Mouse (Mus musculus): ENCODE measurements around the gene Arnt2. TPM values are rescaled to one million over a fixed set of nuclear protein-coding genes. Genes with fewer than 3 reads are reported as not detected.

The Arnt2 gene
- polyA plus RNA-seq, 1 experiment from 2014 or later, result not detected

DNA sequence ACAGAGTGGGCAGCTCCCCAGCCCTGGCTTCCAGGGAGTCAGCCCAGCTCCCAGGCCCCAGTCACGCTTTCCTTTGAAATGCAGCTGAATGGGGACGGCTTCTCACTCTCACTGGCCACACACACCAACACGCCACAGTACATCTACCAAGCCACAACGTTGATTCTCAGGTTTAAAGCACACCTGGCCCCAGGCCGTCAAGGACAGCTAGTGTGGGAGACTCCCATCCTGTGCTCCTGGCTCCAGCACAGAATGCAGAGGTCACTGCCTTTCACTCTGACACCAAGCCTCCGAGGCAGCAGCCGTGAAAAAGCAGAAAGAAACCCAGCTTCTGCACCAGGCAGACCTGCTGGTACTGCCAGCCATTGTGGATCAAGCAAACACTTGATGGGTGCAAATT, 160.6 kb downstream of the Arnt2 start:
- ATAC-seq (no peak), DNase-seq (no peak)
- Histone ChIP-seq H3K27ac (ENCODE audit: low read depth) (no peak overlapping the region), H3K4me3 (ENCODE audit: low read depth, low read length) (no peak overlapping the region), H3K9ac (replicated peaks) (no peak overlapping the region), H3K4me1 (ENCODE audit: insufficient read depth) (no peaks in the 10 kb centered on the region), H3K27me3 (ENCODE audit: insufficient read depth, low read length) (no peaks in the 10 kb centered on the region), H3K9me3 (ENCODE audit: low read length) (no peaks in the 10 kb centered on the region), H3K36me3 (replicated peaks; ENCODE audit: insufficient read depth, low read length) (no peaks in the 10 kb centered on the region), H3K4me2 (ENCODE audit: low read depth, low read length) (no peak overlapping the region)
- WGBS (ENCODE audit: insufficient replicate concordance), result 50% methylated on average over 7 of the region's 7 CpGs
- TF ChIP-seq EP300 (IDR thresholded peaks at IDR 0.05; ENCODE audit: low read depth) (no peak), CTCF (IDR thresholded peaks at IDR 0.05; ENCODE audit: low read depth) (no peak)

DNA sequence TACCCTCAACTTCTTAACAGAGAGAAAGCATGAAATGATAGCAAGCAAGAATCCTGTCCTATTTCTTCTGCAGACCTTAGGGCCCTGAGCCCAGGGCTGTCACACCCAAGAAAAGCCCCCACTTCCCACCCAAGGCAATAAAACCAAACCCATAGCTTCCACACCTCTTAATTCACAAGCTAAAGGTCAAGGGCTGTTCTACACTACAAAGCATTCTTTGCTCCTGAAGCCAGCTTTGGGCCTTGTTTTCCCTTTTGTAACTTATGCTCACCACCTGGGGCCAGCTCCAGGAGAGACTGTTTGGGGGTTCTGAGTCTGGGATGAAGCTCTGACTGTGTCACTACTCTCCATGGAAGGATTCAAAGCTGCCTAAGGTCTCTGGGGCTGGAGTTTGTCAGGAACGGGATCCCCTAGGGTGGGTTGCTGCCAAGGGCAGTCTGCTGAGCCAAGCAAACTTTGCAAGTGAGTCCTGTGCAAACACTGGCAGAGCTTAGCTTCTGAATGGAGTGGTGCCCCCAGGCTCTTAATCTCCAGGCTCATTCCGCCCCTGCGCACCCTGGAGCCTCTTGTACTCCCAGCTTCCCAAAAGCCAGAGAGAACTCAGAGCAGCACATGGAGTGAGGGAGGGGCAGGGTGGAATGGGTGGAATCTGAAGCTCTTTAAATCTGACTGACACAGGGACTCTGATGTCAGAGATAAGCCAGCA, 161.9 kb downstream of the Arnt2 start:
- no peak overlapping the region for H3K27ac ChIP-seq (ENCODE audit: low read depth)
- no peaks in the 10 kb centered on the region for H3K9me3 ChIP-seq (ENCODE audit: low read length)
- no peaks in the 10 kb centered on the region for H3K4me1 ChIP-seq (ENCODE audit: insufficient read depth)
- no peaks in the 10 kb centered on the region for H3K36me3 ChIP-seq (replicated peaks; ENCODE audit: insufficient read depth, low read length)
- H3K4me3 ChIP-seq (ENCODE audit: low read depth, low read length), result no peak overlapping the region
- DNase-seq (no peak), ATAC-seq (no peak)
- 62% methylated on average over 3 of the region's 3 CpGs for WGBS (ENCODE audit: insufficient replicate concordance)
- no peaks in the 10 kb centered on the region for H3K27me3 ChIP-seq (ENCODE audit: insufficient read depth, low read length)
- TF ChIP-seq CTCF (IDR thresholded peaks at IDR 0.05; ENCODE audit: low read depth) (no peak), EP300 (IDR thresholded peaks at IDR 0.05; ENCODE audit: low read depth) (no peak)
- H3K4me2 ChIP-seq (ENCODE audit: low read depth, low read length), result no peak overlapping the region
- H3K9ac ChIP-seq (replicated peaks), result no peak overlapping the region

DNA sequence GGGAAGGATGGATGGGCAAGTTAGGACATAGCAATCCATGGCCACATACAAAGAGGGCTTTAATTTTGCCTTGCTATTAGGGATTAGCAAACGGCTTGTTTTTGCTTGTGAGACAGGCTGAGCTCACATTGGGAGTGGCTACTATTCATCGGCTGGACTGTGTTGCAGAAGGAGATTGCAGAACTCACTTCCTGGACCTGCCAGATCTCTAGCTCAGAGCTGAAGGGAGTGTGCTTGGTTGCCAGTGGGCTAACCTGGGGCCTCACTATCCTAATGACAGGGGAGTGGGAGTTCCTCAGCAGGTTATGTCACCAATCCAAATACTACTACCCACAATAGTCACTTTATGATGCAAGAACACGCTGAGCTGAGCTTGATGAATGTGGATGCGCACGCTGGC, 163.1 kb downstream of the Arnt2 start:
- no peak overlapping the region for H3K4me2 ChIP-seq (ENCODE audit: low read depth, low read length)
- TF ChIP-seq EP300 (IDR thresholded peaks at IDR 0.05; ENCODE audit: low read depth) (no peak), CTCF (IDR thresholded peaks at IDR 0.05; ENCODE audit: low read depth) (no peak)
- H3K36me3 ChIP-seq (replicated peaks; ENCODE audit: insufficient read depth, low read length), result no peaks in the 10 kb centered on the region
- WGBS (ENCODE audit: insufficient replicate concordance), result 71% methylated on average over 5 of the region's 5 CpGs
- H3K9ac ChIP-seq (replicated peaks), result no peak overlapping the region
- ATAC-seq, result no peak
- H3K4me3 ChIP-seq (ENCODE audit: low read depth, low read length), result no peak overlapping the region
- H3K4me1 ChIP-seq (ENCODE audit: insufficient read depth), result no peaks in the 10 kb centered on the region
- no peaks in the 10 kb centered on the region for H3K9me3 ChIP-seq (ENCODE audit: low read length)
- no peak overlapping the region for H3K27ac ChIP-seq (ENCODE audit: low read depth)
- H3K27me3 ChIP-seq (ENCODE audit: insufficient read depth, low read length), result no peaks in the 10 kb centered on the region
- DNase-seq, result no peak

GRCm38 (mm10) chr7:84246093-84246492, 163.9 kb downstream of the Arnt2 start:
- no peak for DNase-seq
- Histone ChIP-seq H3K4me1 (ENCODE audit: insufficient read depth) (no peaks in the 10 kb centered on the region), H3K9ac (replicated peaks) (no peak overlapping the region), H3K9me3 (ENCODE audit: low read length) (no peaks in the 10 kb centered on the region), H3K4me3 (ENCODE audit: low read depth, low read length) (no peak overlapping the region), H3K27me3 (ENCODE audit: insufficient read depth, low read length) (no peaks in the 10 kb centered on the region), H3K27ac (ENCODE audit: low read depth) (no peak overlapping the region), H3K36me3 (replicated peaks; ENCODE audit: insufficient read depth, low read length) (no peaks in the 10 kb centered on the region), H3K4me2 (ENCODE audit: low read depth, low read length) (no peak overlapping the region)
- ATAC-seq, result no peak
- WGBS (ENCODE audit: insufficient replicate concordance), result 61% methylated on average over 2 of the region's 2 CpGs
- TF ChIP-seq EP300 (IDR thresholded peaks at IDR 0.05; ENCODE audit: low read depth), result no peak
- no peak for TF ChIP-seq CTCF (IDR thresholded peaks at IDR 0.05; ENCODE audit: low read depth)

- no peak overlapping the region for H3K27ac ChIP-seq (ENCODE audit: low read depth)
- no peak for DNase-seq
- no peak for TF ChIP-seq EP300 (IDR thresholded peaks at IDR 0.05; ENCODE audit: low read depth)
- no peaks in the 10 kb centered on the region for H3K4me1 ChIP-seq (ENCODE audit: insufficient read depth)
- no peak for ATAC-seq
- no peaks in the 10 kb centered on the region for H3K27me3 ChIP-seq (ENCODE audit: insufficient read depth, low read length)
- H3K4me2 ChIP-seq (ENCODE audit: low read depth, low read length), result no peak overlapping the region
- H3K9ac ChIP-seq (replicated peaks), result no peak overlapping the region
- WGBS (ENCODE audit: insufficient replicate concordance), result 44% methylated on average over 3 of the region's 3 CpGs
- no peak overlapping the region for H3K4me3 ChIP-seq (ENCODE audit: low read depth, low read length)
- H3K9me3 ChIP-seq (ENCODE audit: low read length), result no peaks in the 10 kb centered on the region
- H3K36me3 ChIP-seq (replicated peaks; ENCODE audit: insufficient read depth, low read length), result no peaks in the 10 kb centered on the region
Observed at GRCm38 (mm10) chr7:84240406-84240805, 169.6 kb downstream of the Arnt2 start.

GRCm38 (mm10) chr7:84237655-84238054, 172.3 kb downstream of the Arnt2 start:
- no peak for ATAC-seq
- Histone ChIP-seq H3K36me3 (replicated peaks; ENCODE audit: insufficient read depth, low read length) (no peaks in the 10 kb centered on the region), H3K4me2 (ENCODE audit: low read depth, low read length) (no peak overlapping the region), H3K4me3 (ENCODE audit: low read depth, low read length) (no peak overlapping the region), H3K9ac (replicated peaks) (no peak overlapping the region), H3K27ac (ENCODE audit: low read depth) (no peak overlapping the region), H3K27me3 (ENCODE audit: insufficient read depth, low read length) (no peaks in the 10 kb centered on the region), H3K9me3 (ENCODE audit: low read length) (no peaks in the 10 kb centered on the region), H3K4me1 (ENCODE audit: insufficient read depth) (no peaks in the 10 kb centered on the region)
- 52% methylated on average over 4 of the region's 4 CpGs for WGBS (ENCODE audit: insufficient replicate concordance)
- no peak for TF ChIP-seq CTCF (IDR thresholded peaks at IDR 0.05; ENCODE audit: low read depth)
- no peak for TF ChIP-seq EP300 (IDR thresholded peaks at IDR 0.05; ENCODE audit: low read depth)
- DNase-seq, result no peak

Measured in liver, postnatal 0 days (tissue).